Mouse (Mus musculus) left cerebral cortex, adult 9 months (tissue): Measurements from ENCODE around the gene Mfng.

ENCODE experiments used
- DNase-seq, 2 experiments: peaks; one replicate each; pipeline ENCODE4 v3.0.0; 2022; ENCODE audit warnings: low spot score in 2 of 2

The Mfng gene

GRCm38 (mm10) chr15:78787287-78787856 lies 14.1 kb upstream of the Mfng start:
- DNase-seq: no peak

- no peak for DNase-seq
These were observed 13.1 kb upstream of the Mfng start for GRCm38 (mm10) chr15:78786411-78786818.

- DNase-seq: no peak
These were observed 12.7 kb upstream of the Mfng start for GRCm38 (mm10) chr15:78785961-78786360.

DNA sequence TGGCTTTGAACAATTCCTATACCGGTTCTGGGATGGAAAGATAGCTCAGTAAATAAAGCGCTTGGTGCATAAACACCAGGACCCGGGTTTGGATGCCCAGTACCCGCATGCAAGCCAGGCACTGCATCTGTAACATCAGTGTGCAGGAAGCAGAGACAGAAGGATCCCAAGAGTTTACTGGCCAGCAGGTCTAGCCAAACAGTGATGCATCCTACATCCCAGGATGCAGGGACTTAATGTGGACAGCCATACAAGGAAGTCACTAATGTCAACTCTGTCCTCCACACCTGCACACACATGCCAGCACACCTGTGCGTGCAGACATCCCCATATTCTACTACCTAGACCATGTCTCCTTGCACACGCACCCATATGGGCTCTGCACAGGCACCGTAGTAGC lies 12.0 kb upstream of the Mfng start:
- DNase-seq: no peak

DNA sequence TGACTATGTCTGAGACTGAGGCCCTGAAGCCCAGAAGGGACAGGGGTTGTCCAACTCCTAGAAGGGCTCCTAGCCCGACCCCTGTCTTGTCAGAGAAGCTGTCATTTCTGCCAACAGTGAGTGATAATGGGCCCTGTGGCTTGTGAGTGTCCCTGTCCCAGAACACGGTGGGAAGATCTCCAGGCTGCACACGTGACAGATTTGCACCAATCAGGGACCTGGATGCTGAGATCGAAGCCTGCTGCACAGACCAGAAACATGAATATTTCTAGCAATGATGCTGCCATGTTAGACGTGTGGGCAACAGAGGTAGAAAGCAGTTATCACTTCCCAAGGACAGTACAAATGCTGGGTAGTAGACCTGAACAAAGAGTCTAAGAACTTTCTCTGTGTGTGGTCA lies 11.2 kb upstream of the Mfng start:
- DNase-seq: no peak

GRCm38 (mm10) chr15:78782348-78783103 lies 9.3 kb upstream of the Mfng start:
- DNase-seq: no peak

- DNase-seq: no peak
These were observed 7.6 kb upstream of the Mfng start for GRCm38 (mm10) chr15:78780908-78781307.

- DNase-seq: no peak
These were observed 7.1 kb upstream of the Mfng start for GRCm38 (mm10) chr15:78780359-78780758.

DNA sequence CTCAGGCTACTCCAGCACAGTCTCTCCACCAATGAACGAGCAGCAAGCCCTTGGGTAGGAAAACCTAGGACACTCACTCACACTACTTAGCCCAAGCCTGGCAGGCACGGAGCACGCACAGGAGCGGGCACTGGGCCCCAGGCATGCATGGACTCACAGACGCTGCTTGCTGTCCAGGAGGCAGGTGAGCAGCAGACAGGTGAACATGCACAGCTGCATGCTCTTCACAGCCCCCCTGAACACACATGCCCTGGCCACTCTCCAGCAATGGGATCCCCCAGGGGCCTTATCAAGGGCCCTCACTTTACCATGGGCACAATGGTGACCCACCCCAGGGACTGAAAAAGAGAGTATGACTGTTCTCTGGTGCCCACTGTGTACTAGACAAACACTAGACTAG lies 6.4 kb upstream of the Mfng start:
- DNase-seq: no peak

DNA sequence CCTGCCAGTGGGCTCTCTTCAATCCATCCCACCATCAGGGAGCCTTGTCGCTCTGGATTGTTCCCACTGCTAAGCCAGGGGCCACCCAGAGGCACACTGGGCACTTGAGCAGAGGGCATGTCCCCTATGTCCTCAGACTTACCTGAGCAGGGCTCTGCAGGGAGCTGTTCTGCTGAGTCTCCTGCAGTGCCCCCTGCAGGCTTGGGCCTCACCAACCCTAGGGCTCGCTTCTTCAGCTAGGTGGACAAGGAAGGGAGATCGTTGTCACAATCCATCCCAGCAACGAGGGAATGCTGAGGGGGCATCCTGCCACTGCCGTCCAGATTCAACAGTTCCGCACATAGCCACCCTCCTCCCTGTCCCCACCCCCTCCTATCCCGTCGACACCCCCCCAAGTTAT lies 6.0 kb upstream of the Mfng start:
- DNase-seq: no peak

DNA sequence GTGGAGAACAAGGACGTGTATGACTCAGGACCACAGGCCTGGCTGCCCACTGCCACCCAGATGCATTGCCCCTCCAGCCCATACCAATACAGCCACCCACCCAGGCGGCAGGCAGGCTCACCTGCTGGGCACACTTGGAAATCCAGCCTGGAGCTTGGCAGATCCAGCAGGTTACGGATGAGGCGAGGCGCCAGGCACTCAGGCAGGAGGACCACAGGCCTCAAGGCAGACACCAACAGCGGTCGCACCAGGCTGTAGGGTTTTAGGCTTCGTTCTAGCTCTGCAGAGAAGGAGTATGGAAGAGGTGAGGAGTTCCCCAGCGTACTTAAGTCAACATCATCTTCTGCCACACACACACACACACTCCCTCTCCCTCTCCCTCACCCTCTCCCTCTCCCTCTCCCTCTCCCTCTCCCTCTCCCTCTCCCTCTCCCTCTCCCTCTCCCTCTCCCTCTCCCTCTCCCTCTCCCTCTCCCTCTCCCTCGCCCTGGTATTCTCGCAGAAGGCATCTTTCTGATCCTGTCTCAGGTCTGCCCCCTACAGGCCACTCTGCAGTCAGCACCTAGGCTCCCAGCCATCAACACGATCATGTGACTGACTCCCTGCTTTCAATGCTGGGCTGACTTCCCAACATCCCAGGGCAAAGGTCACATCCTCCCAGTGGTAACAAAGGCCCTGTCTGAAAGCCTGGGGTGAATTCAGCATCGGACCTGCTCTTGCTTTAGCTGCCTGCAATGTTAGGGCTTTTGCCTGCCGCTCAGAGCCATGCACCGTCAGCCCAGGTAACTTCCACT lies 5.0 kb upstream of the Mfng start:
- peak; percentile 83 to 96 for DNase-seq

DNA sequence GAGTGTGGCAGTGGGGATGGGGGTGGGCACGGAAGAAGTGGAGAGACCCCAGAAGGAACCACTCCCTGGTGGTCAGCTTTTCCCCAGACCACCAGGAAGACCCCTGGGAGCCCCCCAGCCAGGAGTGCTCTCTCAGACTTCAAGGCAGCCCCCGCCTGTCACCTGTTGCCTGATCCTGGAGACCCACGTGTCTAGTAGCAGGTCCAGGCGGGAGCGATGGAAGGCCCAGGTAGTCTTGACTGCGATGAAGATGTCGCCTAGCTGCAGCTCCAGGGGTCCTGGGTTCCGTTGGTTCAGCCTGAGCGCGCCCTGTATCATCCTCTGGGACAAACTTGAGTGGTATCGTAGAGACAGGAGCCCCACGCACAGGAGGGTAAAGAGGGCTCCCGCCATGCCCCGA lies 419 bp downstream of the Mfng start:
- no peak for DNase-seq

DNA sequence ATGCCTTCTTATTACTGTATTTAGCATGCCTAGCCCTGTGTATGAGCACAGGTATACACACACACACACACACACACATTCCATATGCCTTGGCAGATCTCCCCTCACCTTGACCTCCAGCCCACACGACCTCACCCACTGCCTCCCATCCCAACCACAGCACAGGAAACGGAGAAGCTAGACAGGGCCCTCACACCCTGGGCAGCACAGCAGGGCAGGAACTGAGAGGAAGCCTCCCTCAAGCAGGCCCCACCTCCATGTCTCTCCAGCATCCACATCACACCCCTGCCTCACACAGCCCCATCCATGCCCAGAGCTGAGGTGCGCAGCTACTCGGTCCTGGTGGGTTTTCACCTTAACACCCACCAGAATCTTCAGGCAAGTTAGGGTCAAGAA lies 909 bp downstream of the Mfng start:
- no peak for DNase-seq

GRCm38 (mm10) chr15:78771531-78772367 lies 1.5 kb downstream of the Mfng start:
- DNase-seq: no peak

GRCm38 (mm10) chr15:78770983-78771355 lies 2.3 kb downstream of the Mfng start:
- DNase-seq: no peak

DNA sequence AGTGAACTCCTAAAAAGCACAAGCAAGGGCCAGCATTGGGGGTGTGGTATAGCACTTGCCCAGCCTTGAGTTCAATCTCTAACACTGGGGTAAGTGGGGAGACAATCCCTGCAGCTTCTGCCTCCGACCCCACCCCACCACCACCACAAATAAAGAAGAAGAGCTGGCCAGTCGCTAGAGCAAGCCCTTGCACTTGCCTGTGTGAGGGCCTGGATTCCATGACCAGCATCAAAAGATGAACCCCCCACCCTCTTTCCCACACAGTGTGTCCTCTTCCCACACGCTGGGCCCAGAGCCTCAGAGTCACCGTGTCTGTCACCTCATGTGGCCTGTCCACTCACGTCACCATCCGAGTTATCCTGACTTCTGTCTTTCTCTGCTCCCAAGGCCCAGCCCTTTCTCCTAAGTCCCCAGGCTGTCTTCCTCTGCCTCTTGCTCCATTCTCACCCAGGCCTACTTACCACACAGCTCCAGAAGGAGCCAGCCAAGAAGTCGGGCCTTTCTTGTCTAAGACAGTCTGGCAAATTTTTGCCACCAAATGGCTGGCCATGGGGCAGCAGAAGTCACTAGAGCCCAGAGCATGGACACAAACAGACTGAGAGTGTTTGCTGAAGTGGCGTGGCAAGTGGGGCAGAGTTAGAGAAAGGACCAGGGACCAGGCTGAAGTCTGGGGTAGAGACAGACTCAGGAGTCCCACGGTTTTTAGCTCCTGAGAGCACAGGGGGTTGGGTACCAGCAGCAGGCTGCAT lies 2.9 kb downstream of the Mfng start:
- no peak for DNase-seq

GRCm38 (mm10) chr15:78769064-78769463 lies 4.2 kb downstream of the Mfng start:
- DNase-seq: no peak

- DNase-seq: no peak
These were observed 9.6 kb downstream of the Mfng start for GRCm38 (mm10) chr15:78763704-78764103.

DNA sequence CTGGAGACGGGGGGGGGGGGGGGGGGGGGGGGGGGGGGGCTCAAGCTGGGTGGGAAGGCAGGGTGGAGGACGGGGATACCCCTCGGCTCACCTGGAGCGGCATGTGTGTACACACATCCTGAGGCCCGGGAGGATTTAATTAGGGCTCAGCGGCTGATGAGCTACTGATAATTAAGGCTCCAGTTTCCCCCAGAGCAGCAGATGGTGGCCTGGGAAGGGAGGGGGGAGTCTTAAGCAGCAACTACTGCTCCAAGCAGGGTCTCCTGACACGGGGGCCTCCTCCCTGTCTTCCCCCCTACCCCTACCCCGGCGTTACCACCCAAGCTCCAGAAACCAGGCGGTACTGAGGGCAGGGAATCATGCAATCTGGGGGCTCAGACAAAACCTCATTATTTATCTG lies 10.1 kb downstream of the Mfng start:
- no peak for DNase-seq

DNA sequence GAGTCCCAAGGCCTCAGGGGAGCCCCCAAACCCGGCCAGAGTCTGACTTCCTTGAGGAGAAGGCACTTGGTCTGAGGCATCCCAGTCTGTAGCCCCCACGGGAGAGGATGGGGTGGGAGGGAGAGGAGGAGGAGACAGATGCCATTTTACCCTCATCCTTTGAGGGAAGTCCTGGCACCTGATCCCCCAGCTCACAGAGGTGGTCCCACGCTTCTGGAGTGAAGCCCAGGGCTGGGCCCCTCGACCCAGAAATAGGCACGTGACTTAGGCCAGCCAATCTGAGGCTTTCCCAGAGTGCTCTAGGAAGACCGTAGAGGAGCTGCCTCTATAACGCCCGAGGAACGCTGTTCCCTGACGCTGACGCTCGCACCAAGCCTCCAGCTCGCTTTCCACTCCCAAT lies 12.2 kb downstream of the Mfng start:
- no peak for DNase-seq

DNA sequence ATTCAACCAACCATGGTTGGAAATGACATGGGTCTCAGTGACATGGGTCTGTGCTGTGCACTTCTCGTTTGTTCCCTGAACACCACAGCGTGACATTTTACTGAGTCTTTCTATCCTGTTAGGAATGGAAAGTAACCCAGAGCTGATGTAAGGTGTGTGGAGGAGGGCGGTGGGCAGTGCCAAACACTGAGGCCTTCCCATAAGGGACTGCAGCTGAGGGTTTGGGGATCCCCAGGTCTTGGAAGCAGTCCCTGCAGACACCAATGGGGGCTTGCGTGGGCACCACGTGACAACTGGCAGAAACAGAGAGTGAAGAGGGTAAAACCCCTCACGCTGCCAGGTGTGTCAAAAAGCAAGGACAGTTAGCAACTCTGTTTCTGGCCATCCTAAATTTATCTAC lies 15.1 kb downstream of the Mfng start:
- DNase-seq: no peak
